Mouse (Mus musculus) spleen, adult 2 months (tissue): Measurements from ENCODE around the gene Crkl. TPM values are rescaled to one million over a fixed set of nuclear protein-coding genes. Genes with fewer than 3 reads are reported as not detected.

ENCODE experiments used
- DNase-seq, 2 experiments: peaks; one replicate each; pipeline versions ENCODE4 v3.0.0 to v3.0.0-alpha.2; 2012 to 2021; ENCODE audit warnings: low spot score in 2 of 2, low read depth in 1 of 2
- H3K27ac ChIP-seq: fragments of 200-500 bp; 2 replicates; pipeline ENCODE4 v1.5.1; 2012; ENCODE audit warnings: low read length, inconsistent platforms; ENCODE audit not compliant: insufficient read depth
- H3K27me3 ChIP-seq: fragments of 200-500 bp; 2 replicates; pipeline ENCODE4 v1.6.1; 2012; ENCODE audit warnings: mild to moderate bottlenecking, moderate library complexity, low read length, inconsistent platforms; ENCODE audit not compliant: control insufficient read depth, insufficient read depth
- H3K36me3 ChIP-seq: fragments of 200-500 bp; 2 replicates; pipeline ENCODE4 v1.6.1; 2012; ENCODE audit warnings: mild to moderate bottlenecking, low read length, inconsistent platforms; ENCODE audit not compliant: control insufficient read depth, insufficient read depth
- H3K4me1 ChIP-seq: fragments of 200-500 bp; 2 replicates; pipeline ENCODE4 v1.6.1; 2011; ENCODE audit warnings: inconsistent platforms; ENCODE audit not compliant: control insufficient read depth, insufficient read depth, insufficient read length
- H3K4me3 ChIP-seq: fragments of 200-500 bp; 2 replicates; pipeline ENCODE4 v1.5.1; 2011; ENCODE audit warnings: mild to moderate bottlenecking, inconsistent platforms; ENCODE audit not compliant: insufficient read depth, insufficient read length; ENCODE audit errors: extremely low read depth
- CTCF ChIP-seq: fragments of 200-500 bp; IDR thresholded peaks from 2 replicates; pipeline ENCODE4 v1.5.1; 2011; ENCODE audit warnings: mild to moderate bottlenecking, inconsistent platforms; ENCODE audit not compliant: insufficient read depth, insufficient read length, insufficient replicate concordance; ENCODE audit errors: extremely low read depth
- POLR2A ChIP-seq: fragments of 200-500 bp; IDR thresholded peaks from 2 replicates; pipeline ENCODE4 v1.6.1; 2011; ENCODE audit warnings: low read depth, low read length, inconsistent platforms
- WGBS: fragments of 180-500 bp; shearing (Covaris S2); methylation state at CpG from one replicate; pipeline ENCODE4 v1.1.7; 2018; 5-methylcytosine and 5-hydroxymethylcytosine counted together
- polyA plus RNA-seq: library from polyadenylated mRNA; depleted of rRNA; stranded (reverse); fragments of >200 nt; gene quantifications from 2 replicates; pipeline ENCODE4 v1.2.3, GENCODE M21; 2012

The Crkl gene
- polyA plus RNA-seq, 1 experiment, result 50.5 TPM

- no peak overlapping the region for H3K4me3 ChIP-seq
- H3K36me3 ChIP-seq, result peaks cover 1% of the 10 kb centered on the region; the same call in 1 of the 2 replicates
- H3K27ac ChIP-seq, result peak overlapping the region; percentile 16
- no peaks in the 10 kb centered on the region for H3K27me3 ChIP-seq
- DNase-seq, result no peak
- 43% methylated on average over 4 of the region's 4 CpGs for WGBS
- TF ChIP-seq POLR2A (no peak), CTCF (no peak)
- H3K4me1 ChIP-seq, result peaks cover 12% of the 10 kb centered on the region; the same call in 1 of the 2 replicates
Observed at GRCm38 (mm10) chr16:17410209-17410608, 41.6 kb upstream of the Crkl start.

- H3K4me1 ChIP-seq, result no peaks in the 10 kb centered on the region
- H3K27ac ChIP-seq, result no peak overlapping the region
- peaks cover 44% of the 10 kb centered on the region for H3K36me3 ChIP-seq
- DNase-seq, result no peak
- H3K27me3 ChIP-seq, result no peaks in the 10 kb centered on the region
- H3K4me3 ChIP-seq, result no peak overlapping the region
- 86% methylated on average over 3 of the region's 3 CpGs for WGBS
- TF ChIP-seq CTCF (no peak), POLR2A (no peak)
Observed at GRCm38 (mm10) chr16:17423021-17423420, 28.8 kb upstream of the Crkl start.

GRCm38 (mm10) chr16:17432576-17432975 lies 19.2 kb upstream of the Crkl start:
- 70% methylated on average over 2 of the region's 2 CpGs for WGBS
- Histone ChIP-seq H3K4me1 (no peaks in the 10 kb centered on the region), H3K4me3 (no peak overlapping the region), H3K27ac (no peak overlapping the region), H3K36me3 (peaks cover 11% of the 10 kb centered on the region), H3K27me3 (no peaks in the 10 kb centered on the region)
- DNase-seq, result no peak
- TF ChIP-seq CTCF (no peak), POLR2A (no peak)

GRCm38 (mm10) chr16:17452373-17452715 lies 557 bp downstream of the Crkl start:
- TF ChIP-seq CTCF (no peak), POLR2A (no peak)
- Histone ChIP-seq H3K27me3 (no peaks in the 10 kb centered on the region), H3K4me3 (peak overlapping the region; percentile 87), H3K36me3 (no peaks in the 10 kb centered on the region), H3K4me1 (peaks cover 2% of the 10 kb centered on the region), H3K27ac (peak overlapping the region; percentile 87)
- no peak for DNase-seq
- WGBS, result under 1% methylated on average over 24 of the region's 24 CpGs

GRCm38 (mm10) chr16:17456901-17457300 lies 5.1 kb downstream of the Crkl start:
- peaks cover 4% of the 10 kb centered on the region for H3K4me1 ChIP-seq
- 97% methylated on average over 1 of the region's 1 CpGs for WGBS
- no peak overlapping the region for H3K27ac ChIP-seq
- TF ChIP-seq CTCF, result no peak
- no peak for TF ChIP-seq POLR2A
- no peak overlapping the region for H3K4me3 ChIP-seq
- no peaks in the 10 kb centered on the region for H3K27me3 ChIP-seq
- no peaks in the 10 kb centered on the region for H3K36me3 ChIP-seq
- no peak for DNase-seq

- Histone ChIP-seq H3K36me3 (no peaks in the 10 kb centered on the region; the same call in 1 of the 2 replicates), H3K4me3 (no peak overlapping the region), H3K4me1 (peaks cover 2% of the 10 kb centered on the region; the same call in 1 of the 2 replicates), H3K27me3 (no peaks in the 10 kb centered on the region), H3K27ac (no peak overlapping the region)
- DNase-seq, result peak in 1 of 2 experiments; percentile 66
- TF ChIP-seq POLR2A (no peak), CTCF (peak; percentile 15; the same call in 1 of the 2 replicates)
- 74% methylated on average over 4 of the region's 4 CpGs for WGBS
Observed at GRCm38 (mm10) chr16:17460254-17460653, 8.5 kb downstream of the Crkl start.

- Histone ChIP-seq H3K27me3 (no peaks in the 10 kb centered on the region), H3K4me1 (peaks cover 2% of the 10 kb centered on the region; the same call in 1 of the 2 replicates), H3K27ac (no peak overlapping the region), H3K4me3 (no peak overlapping the region), H3K36me3 (no peaks in the 10 kb centered on the region; the same call in 1 of the 2 replicates)
- DNase-seq, result no peak
- TF ChIP-seq CTCF (no peak), POLR2A (no peak)
- WGBS, result 3% methylated on average over 1 of the region's 1 CpGs
Observed at GRCm38 (mm10) chr16:17461596-17461995, 9.8 kb downstream of the Crkl start.

- peaks cover 2% of the 10 kb centered on the region; the same call in 1 of the 2 replicates for H3K4me1 ChIP-seq
- no peak for DNase-seq
- WGBS, result 68% methylated on average over 2 of the region's 2 CpGs
- TF ChIP-seq POLR2A (no peak), CTCF (no peak)
- no peak overlapping the region for H3K27ac ChIP-seq
- H3K27me3 ChIP-seq, result no peaks in the 10 kb centered on the region
- H3K36me3 ChIP-seq, result no peaks in the 10 kb centered on the region; the same call in 1 of the 2 replicates
- no peak overlapping the region for H3K4me3 ChIP-seq
Observed at GRCm38 (mm10) chr16:17463184-17463583, 11.4 kb downstream of the Crkl start.
